Mouse (Mus musculus) embryonic stem cell, embryonic (primary cell): Measurements from ENCODE around the gene Trip6.

Experiments used
- CTCF ChIA-PET, 4 experiments: fragments of 300-600 bp in 2 of 4; fragments of 350-600 bp in 2 of 4; sonication (Branson Sonifier 250); formaldehyde crosslinking; loops; one replicate each; lab custom pipeline; 2022; ENCODE audit warnings: inconsistent platforms in 2 of 4; lab: Charles Lee
- POLR2A ChIA-PET, 4 experiments: fragments of 300-600 bp in 2 of 4; fragments of 350-600 bp in 2 of 4; sonication (Branson Sonifier 250); formaldehyde crosslinking; loops; one replicate each; lab custom pipeline; 2022; ENCODE audit warnings: antibody characterized with exemption in 4 of 4, inconsistent platforms in 1 of 4; lab: Charles Lee

The Trip6 gene

GRCm38 (mm10) chr5:137317361-137317760, 3.2 kb upstream of the Trip6 start:
- ChIA-PET CTCF (interaction anchor here in 1 of 4 experiments (0.6 kb wide), 1 partner anchor 59 kb away, joined by 9 read pairs; no protein-coding TSS in a partner anchor), POLR2A (interaction anchor here in 2 of 4 experiments (1.1 to 3.2 kb wide), 4 partner anchors 10 to 27 kb away, joined by 4 to 30 read pairs (median 6); partner anchors contain the start of gene Srrt (in 2 of the 2))

- CTCF ChIA-PET: interaction anchor here in 3 of 4 experiments (0.6 to 1.5 kb wide), 5 partner anchors 8 to 39 kb away, joined by 3 to 5 read pairs (median 3); partner anchors contain the start of genes Slc12a9 (in 1 of the 3) and Srrt (in 1 of the 3)
- POLR2A ChIA-PET: interaction anchor here in 2 of 4 experiments (0.9 to 3.2 kb wide), 6 partner anchors 9 to 29 kb away, joined by 3 to 30 read pairs (median 6); partner anchors contain the start of genes Slc12a9 (in 1 of the 2) and Srrt (in 1 of the 2)
These were observed 1.1 kb upstream of the Trip6 start for GRCm38 (mm10) chr5:137315084-137315903.

GRCm38 (mm10) chr5:137313466-137314192, 575 bp downstream of the Trip6 start:
- CTCF ChIA-PET: interaction anchor here in 1 of 4 experiments (0.5 to 1.0 kb wide), 2 partner anchors 20 to 139 kb away, joined by 4 to 5 read pairs; partner anchors contain the start of gene Slc12a9
- POLR2A ChIA-PET: interaction anchor here in 2 of 4 experiments (0.6 to 1.7 kb wide), 12 partner anchors 8 to 428 kb away, joined by 3 to 9 read pairs (median 4); partner anchors contain the start of genes Pop7 (in 2 of the 2), Ache (in 1 of the 2), Nyap1 (in 1 of the 2) and Slc12a9 (in 1 of the 2)

GRCm38 (mm10) chr5:137308356-137308755, 5.8 kb downstream of the Trip6 start:
- CTCF ChIA-PET: interaction anchor here in 3 of 4 experiments (0.5 to 1.4 kb wide), 3 partner anchors 177 to 194 kb away, joined by 4 to 7 read pairs (median 5); partner anchors contain the start of gene Pop7 (in 2 of the 3)
- POLR2A ChIA-PET: interaction anchor here (0.5 to 7.1 kb wide), 32 partner anchors 8 to 444 kb away, joined by 3 to 135 read pairs (median 4); partner anchors contain the start of genes Slc12a9 (in 3 of the 4), Ufsp1 (in 3 of the 4), Ache (in 2 of the 4) and Pop7 (in 2 of the 4)

- ChIA-PET POLR2A (interaction anchor here (0.6 to 7.1 kb wide), 50 partner anchors 9 to 435 kb away, joined by 3 to 135 read pairs (median 4); partner anchors contain the start of genes Slc12a9 (in 3 of the 4), Ufsp1 (in 3 of the 4), Ache (in 2 of the 4) and Ephb4 (in 2 of the 4)), CTCF (interaction anchor here in 3 of 4 experiments (0.6 to 1.5 kb wide), 6 partner anchors 9 to 345 kb away, joined by 3 to 10 read pairs (median 4); partner anchors contain the start of genes Pop7 (in 2 of the 3) and Ache (in 1 of the 3))
These were observed 6.9 kb downstream of the Trip6 start, which contains the start of gene Srrt for GRCm38 (mm10) chr5:137307071-137307912. Srrt (minus strand) TSS chr5:137307674.

- CTCF ChIA-PET: interaction anchor here in 2 of 4 experiments (1.0 to 1.5 kb wide), 3 partner anchors 10 to 19 kb away, joined by 3 to 7 read pairs (median 3); partner anchors contain the start of gene Ache (in 1 of the 2)
- POLR2A ChIA-PET: interaction anchor here in 3 of 4 experiments (0.6 to 7.1 kb wide), 23 partner anchors 7 to 354 kb away, joined by 3 to 135 read pairs (median 8); partner anchors contain the start of genes Ache (in 2 of the 3), Ufsp1 (in 2 of the 3), Ephb4 (in 1 of the 3) and Epo (in 1 of the 3)
These were observed 7.7 kb downstream of the Trip6 start for GRCm38 (mm10) chr5:137306439-137307005.

GRCm38 (mm10) chr5:137305822-137306221, 8.4 kb downstream of the Trip6 start:
- ChIA-PET POLR2A (interaction anchor here (0.6 to 7.1 kb wide), 25 partner anchors 8 to 353 kb away, joined by 3 to 135 read pairs (median 7); partner anchors contain the start of genes Ache (in 2 of the 4), Pop7 (in 2 of the 4), Ufsp1 (in 2 of the 4) and Ephb4 (in 1 of the 4)), CTCF (interaction anchor here in 2 of 4 experiments (0.6 to 1.4 kb wide), 3 partner anchors 15 to 147 kb away, joined by 3 to 7 read pairs (median 3); partner anchors contain the start of gene Ache (in 1 of the 2))

GRCm38 (mm10) chr5:137304816-137305215, 9.4 kb downstream of the Trip6 start:
- CTCF ChIA-PET: interaction anchor here in 2 of 4 experiments (0.8 to 1.5 kb wide), 2 partner anchors 18 kb away, joined by 3 to 4 read pairs; partner anchors contain the start of gene Ache (in 1 of the 2)
- POLR2A ChIA-PET: interaction anchor here (0.5 to 7.1 kb wide), 24 partner anchors 9 to 388 kb away, joined by 3 to 135 read pairs (median 6); partner anchors contain the start of genes Ufsp1 (in 3 of the 4), Ache (in 2 of the 4), Trip6 (in 2 of the 4) and Ephb4 (in 1 of the 4)

- CTCF ChIA-PET: interaction anchor here in 2 of 4 experiments (0.5 to 1.5 kb wide), 4 partner anchors 17 to 1335 kb away, joined by 3 read pairs; partner anchors contain the start of genes Ache (in 1 of the 2) and Fis1 (in 1 of the 2)
These were observed 10.0 kb downstream of the Trip6 start for GRCm38 (mm10) chr5:137304165-137304564.

GRCm38 (mm10) chr5:137303609-137304008, 10.6 kb downstream of the Trip6 start:
- POLR2A ChIA-PET: interaction anchor here (0.6 to 7.1 kb wide), 16 partner anchors 7 to 258 kb away, joined by 3 to 135 read pairs (median 6); partner anchors contain the start of genes Ufsp1 (in 3 of the 4), Ache (in 2 of the 4), Trip6 (in 2 of the 4) and Ephb4 (in 1 of the 4)
- CTCF ChIA-PET: interaction anchor here in 3 of 4 experiments (0.5 to 1.3 kb wide), 6 partner anchors 15 to 1335 kb away, joined by 3 to 4 read pairs (median 3); partner anchors contain the start of gene Fis1 (in 1 of the 3)

More at GRCm38 (mm10) chr5:137304165-137304564, 10.0 kb downstream of the Trip6 start:
- POLR2A ChIA-PET: interaction anchor here (0.6 to 7.1 kb wide), 19 partner anchors 8 to 259 kb away, joined by 3 to 135 read pairs (median 6); partner anchors contain the start of genes Ufsp1 (in 3 of the 4), Ache (in 2 of the 4), Ephb4 (in 1 of the 4) and Slc12a9 (in 1 of the 4)

GRCm38 (mm10) chr5:137301253-137301652, 13.0 kb downstream of the Trip6 start:
- ChIA-PET CTCF (interaction anchor here in 3 of 4 experiments (0.6 to 1.7 kb wide), 3 partner anchors 14 to 294 kb away, joined by 3 to 4 read pairs (median 4); partner anchors contain the start of gene Ache (in 1 of the 3)), POLR2A (interaction anchor here in 2 of 4 experiments (0.6 to 1.8 kb wide), 6 partner anchors 10 to 229 kb away, joined by 3 to 4 read pairs (median 3); partner anchors contain the start of genes Serpine1 (in 1 of the 2) and Slc12a9 (in 1 of the 2))

- ChIA-PET POLR2A (interaction anchor here in 2 of 4 experiments (0.9 to 1.3 kb wide), 2 partner anchors 12 to 15 kb away, joined by 4 to 5 read pairs; partner anchors contain the start of genes Ache (in 1 of the 2) and Trip6 (in 1 of the 2)), CTCF (interaction anchor here in 1 of 4 experiments (0.6 kb wide), 1 partner anchor 520 kb away, joined by 6 read pairs; no protein-coding TSS in a partner anchor)
These were observed 15.0 kb downstream of the Trip6 start for GRCm38 (mm10) chr5:137299240-137299639.

- ChIA-PET POLR2A (interaction anchor here in 2 of 4 experiments (0.5 to 7.4 kb wide), 6 partner anchors 8 to 206 kb away, joined by 3 to 135 read pairs (median 3); partner anchors contain the start of genes Srrt (in 2 of the 2) and Pop7 (in 1 of the 2)), CTCF (no interaction called here)
These were observed 17.1 kb downstream of the Trip6 start for GRCm38 (mm10) chr5:137297126-137297525.

- CTCF ChIA-PET: interaction anchor here in 1 of 4 experiments (0.9 kb wide), 1 partner anchor 9 kb away, joined by 4 read pairs; no protein-coding TSS in a partner anchor
- POLR2A ChIA-PET: interaction anchor here (0.6 to 7.4 kb wide), 8 partner anchors 8 to 492 kb away, joined by 3 to 135 read pairs (median 6); partner anchors contain the start of genes Srrt (in 3 of the 4), Ache (in 1 of the 4) and Mepce (in 1 of the 4)
These were observed 18.5 kb downstream of the Trip6 start for GRCm38 (mm10) chr5:137295712-137296111.
